Mouse (Mus musculus) small intestine, adult 2 months (tissue): ENCODE measurements around the gene Armh1.

Source experiments
- CTCF ChIP-seq: fragments of 200-500 bp; IDR thresholded peaks from 2 replicates; pipeline ENCODE4 v1.5.1; 2012; ENCODE audit warnings: low read depth, mild to moderate bottlenecking, control low read depth, inconsistent platforms, low read length, moderate library complexity, mixed read lengths; ENCODE audit not compliant: insufficient replicate concordance, insufficient read length; ENCODE audit errors: extremely low read depth
- POLR2A ChIP-seq: fragments of 200-500 bp; IDR thresholded peaks from 2 replicates; pipeline ENCODE4 v1.6.1; 2012; ENCODE audit warnings: low read depth, mild to moderate bottlenecking, control low read depth, inconsistent platforms, low read length, moderate library complexity

GRCm38 (mm10) chr4:117229590-117229989, 22.3 kb downstream of the Armh1 start:
- TF ChIP-seq CTCF (no peak), POLR2A (no peak)
